Mouse (Mus musculus) kidney, embryonic 15.5 days (tissue): ENCODE data around the gene Cmtm2b. TPM values are rescaled to one million over a fixed set of nuclear protein-coding genes. Genes with fewer than 3 reads are reported as not detected.

Source experiments
- ATAC-seq: fragments of 200-750 bp; cut with Nextera tagmentation; replicated peaks from 2 replicates; pipeline ENCODE4 v1.8.0; 2017; ENCODE audit warnings: moderate TSS enrichment; ENCODE audit not compliant: low FRiP score
- H3K27ac ChIP-seq: fragments of 300-500 bp; sonication (generic); 2 replicates; pipeline ENCODE4 v1.5.1; 2015; ENCODE audit warnings: mild to moderate bottlenecking, inconsistent platforms
- H3K27me3 ChIP-seq: fragments of 300-500 bp; sonication (generic); 2 replicates; pipeline ENCODE4 v1.6.1; 2015; ENCODE audit warnings: inconsistent platforms
- H3K36me3 ChIP-seq: fragments of 300-500 bp; sonication (generic); 2 replicates; pipeline ENCODE4 v1.6.1; 2015; ENCODE audit warnings: inconsistent platforms
- H3K4me1 ChIP-seq: fragments of 300-500 bp; sonication (generic); 2 replicates; pipeline ENCODE4 v1.6.1; 2015; ENCODE audit warnings: inconsistent platforms
- H3K4me2 ChIP-seq: fragments of 300-500 bp; sonication (generic); 2 replicates; pipeline ENCODE4 v1.6.1; 2015; ENCODE audit warnings: moderate library complexity, mild to moderate bottlenecking, inconsistent platforms
- H3K4me3 ChIP-seq: fragments of 300-500 bp; sonication (generic); replicated peaks from 2 replicates; pipeline ENCODE4 v1.5.1; 2015; ENCODE audit warnings: mild to moderate bottlenecking, inconsistent platforms
- H3K9ac ChIP-seq: fragments of 300-500 bp; sonication (generic); 2 replicates; pipeline ENCODE4 v1.6.1; 2015; ENCODE audit warnings: mild to moderate bottlenecking, inconsistent platforms
- H3K9me3 ChIP-seq: fragments of 300-500 bp; sonication (generic); replicated peaks from 2 replicates; pipeline ENCODE4 v1.6.1; 2016; ENCODE audit warnings: inconsistent platforms
- WGBS: fragments of 180-500 bp; shearing (Covaris S2); methylation state at CpG from one replicate; pipeline ENCODE4 v1.1.7; 2015; ENCODE audit warnings: mixed read lengths; 5-methylcytosine and 5-hydroxymethylcytosine counted together
- polyA plus RNA-seq: library from polyadenylated mRNA; unstranded; fragments of >200 nt; fragmentation: Nextera tagmentation; extraction: Ambion mirVana; gene quantifications from 2 replicates; pipeline ENCODE4 v1.2.1, GENCODE M21; 2015

Gene Cmtm2b
- polyA plus RNA-seq, 1 experiment from 2014 or later = not detected

DNA sequence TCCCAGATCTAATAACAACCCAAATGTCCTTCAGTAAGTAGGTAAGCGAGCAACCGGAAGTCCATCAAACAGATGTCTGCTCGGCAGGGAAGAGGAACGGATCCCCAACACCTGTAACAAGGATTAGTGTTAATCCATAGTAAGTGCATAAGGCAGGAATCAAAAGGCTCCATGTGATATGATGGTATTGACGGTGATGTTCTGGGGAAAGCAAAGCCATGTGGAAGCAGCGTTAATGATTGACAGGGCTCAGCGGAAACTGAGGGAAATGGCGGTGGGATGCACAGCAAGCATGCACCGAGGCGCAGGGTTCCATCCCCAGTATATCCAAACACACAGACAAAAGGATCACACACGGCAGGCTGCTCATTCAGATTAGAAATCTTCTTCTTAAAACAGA is 52.2 kb downstream of the Cmtm2b start:
- Histone ChIP-seq H3K9ac (no peak overlapping the region), H3K9me3 (no peaks in the 10 kb centered on the region), H3K4me2 (0 out of 2 replicates have a peak overlapping the region, but pooled peaks have one; percentile 19), H3K4me3 (no peak overlapping the region), H3K27me3 (no peaks in the 10 kb centered on the region), H3K27ac (peak overlapping the region; percentile 91), H3K36me3 (no peaks in the 10 kb centered on the region), H3K4me1 (peaks cover 46% of the 10 kb centered on the region)
- WGBS = 70% methylated on average over 11 of the region's 11 CpGs
- ATAC-seq = no peak

DNA sequence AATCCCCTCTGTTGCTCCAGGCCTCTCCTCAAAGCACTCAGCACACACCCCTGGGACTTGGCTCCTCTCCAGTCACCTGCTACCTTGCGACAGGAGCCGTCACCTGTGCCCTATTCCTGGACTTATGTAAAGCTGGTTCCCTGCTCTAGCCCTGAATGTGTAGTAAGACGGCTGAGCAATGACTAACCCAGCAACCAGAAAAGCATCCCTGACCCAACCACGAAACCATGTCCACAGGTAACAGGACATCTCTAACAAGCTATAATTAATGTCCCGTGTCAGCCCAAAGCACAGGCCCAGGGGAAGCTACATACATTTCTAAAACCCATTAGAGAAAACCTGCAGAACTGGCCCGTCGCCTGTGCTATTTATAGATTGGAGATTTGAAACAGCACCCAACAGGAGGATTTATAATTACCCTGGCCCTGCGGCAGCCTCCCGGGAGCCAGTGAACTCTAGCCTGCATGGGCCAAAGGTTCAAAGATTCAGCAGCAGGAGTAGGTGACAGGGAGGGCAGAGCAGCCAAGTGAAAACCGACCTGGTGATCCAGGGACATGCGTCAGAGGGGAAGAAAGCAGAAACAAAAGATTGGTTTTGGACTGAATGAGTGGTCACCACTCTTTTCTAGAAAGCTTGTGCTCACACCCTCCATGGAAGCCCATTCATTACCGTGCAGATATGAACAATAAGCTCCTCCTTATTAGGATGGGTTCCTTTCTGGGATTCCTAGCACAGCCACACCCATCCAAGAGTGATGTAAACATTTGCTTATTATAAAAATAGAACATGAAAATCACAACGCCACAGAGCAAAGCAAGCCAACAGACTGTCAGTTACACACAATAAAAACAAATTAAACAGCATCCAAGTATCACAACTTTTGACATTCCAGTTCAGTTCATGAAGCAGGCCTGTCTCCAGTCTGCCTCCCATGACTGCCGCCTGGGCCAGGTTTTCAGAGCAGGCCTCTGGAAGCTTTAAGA is 53.1 kb downstream of the Cmtm2b start:
- peak; percentile 92 for ATAC-seq
- H3K27ac ChIP-seq = peak overlapping the region; percentile 91
- H3K9ac ChIP-seq = no peak overlapping the region
- H3K4me3 ChIP-seq = no peak overlapping the region
- H3K4me1 ChIP-seq = peaks cover 40% of the 10 kb centered on the region
- H3K36me3 ChIP-seq = no peaks in the 10 kb centered on the region
- peak overlapping the region; percentile 24; the same call in 1 of the 2 replicates for H3K4me2 ChIP-seq
- H3K27me3 ChIP-seq = no peaks in the 10 kb centered on the region
- WGBS = 21% methylated on average over 14 of the region's 14 CpGs
- no peaks in the 10 kb centered on the region for H3K9me3 ChIP-seq

DNA sequence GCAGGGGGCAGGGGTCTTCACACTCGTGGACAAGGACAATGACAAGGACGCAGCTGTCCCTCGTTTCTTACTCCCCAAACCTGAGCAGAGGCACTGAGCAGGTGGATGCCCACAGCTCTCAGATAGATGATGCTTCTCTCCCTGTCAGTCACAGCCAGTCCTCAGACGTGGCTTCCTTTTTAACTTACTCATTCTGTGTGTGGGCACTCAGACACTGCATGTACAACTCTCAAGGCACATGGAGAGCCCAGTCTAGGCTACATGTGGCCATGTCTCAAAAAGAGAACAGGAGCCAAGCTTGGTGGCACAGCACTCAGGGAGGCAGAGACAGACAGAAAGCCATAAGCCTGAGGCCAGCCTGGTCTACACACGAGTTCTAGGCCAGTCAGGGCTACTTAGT is 53.9 kb downstream of the Cmtm2b start:
- peaks cover 45% of the 10 kb centered on the region for H3K4me1 ChIP-seq
- no peaks in the 10 kb centered on the region for H3K36me3 ChIP-seq
- H3K9me3 ChIP-seq = no peaks in the 10 kb centered on the region
- no peak overlapping the region for H3K4me3 ChIP-seq
- no peak overlapping the region for H3K4me2 ChIP-seq
- no peak overlapping the region for H3K9ac ChIP-seq
- H3K27ac ChIP-seq = peak overlapping the region; percentile 91
- WGBS = 60% methylated on average over 5 of the region's 5 CpGs
- no peak for ATAC-seq
- H3K27me3 ChIP-seq = no peaks in the 10 kb centered on the region

DNA sequence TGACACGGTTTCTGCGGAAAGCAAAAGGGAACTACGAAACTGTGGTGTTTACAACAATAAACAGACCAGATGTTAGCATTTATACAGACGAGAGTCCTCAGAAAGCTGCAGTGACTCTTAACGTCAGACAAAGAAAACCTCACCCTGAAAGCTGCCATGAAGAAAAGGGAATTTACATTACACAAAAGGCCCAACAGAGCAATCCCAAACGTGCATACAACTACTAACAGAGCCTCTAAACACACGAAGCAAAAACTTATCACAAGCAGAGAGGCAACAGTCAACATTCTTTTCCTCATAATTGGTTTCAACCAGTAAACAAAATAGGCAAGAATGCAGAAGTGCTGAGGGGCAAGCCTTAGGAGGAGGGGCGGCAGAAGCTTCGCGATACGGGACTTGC is 54.6 kb downstream of the Cmtm2b start:
- Histone ChIP-seq H3K27me3 (no peaks in the 10 kb centered on the region), H3K4me1 (peaks cover 52% of the 10 kb centered on the region), H3K27ac (no peak overlapping the region), H3K9ac (no peak overlapping the region), H3K9me3 (no peaks in the 10 kb centered on the region), H3K36me3 (no peaks in the 10 kb centered on the region), H3K4me3 (no peak overlapping the region), H3K4me2 (no peak overlapping the region)
- ATAC-seq = no peak
- 69% methylated on average over 11 of the region's 11 CpGs for WGBS

DNA sequence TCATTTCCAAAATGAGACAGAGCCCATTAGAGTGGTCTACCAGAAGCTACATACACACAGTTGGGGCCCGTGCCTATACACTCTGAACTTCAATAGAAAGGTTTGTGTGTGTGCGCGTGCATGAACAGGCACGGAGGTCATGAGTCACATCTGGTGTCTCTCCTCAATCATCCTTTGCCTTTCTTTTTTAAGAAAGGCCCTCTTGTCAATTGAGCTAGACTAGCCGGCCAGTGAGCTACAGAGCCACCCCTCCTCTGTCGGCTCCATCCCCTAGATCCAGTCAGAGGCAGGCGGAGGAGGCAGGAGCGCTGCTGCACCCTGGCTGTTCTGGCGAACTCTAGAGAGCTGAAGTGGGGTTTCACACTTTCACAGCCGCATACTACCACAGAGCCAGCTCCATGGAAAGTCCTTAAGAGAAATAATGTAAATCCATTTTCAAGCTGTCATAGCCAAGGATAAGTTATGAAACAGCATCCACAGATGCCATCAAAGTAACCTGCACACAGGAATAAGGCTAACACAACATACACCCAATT is 57.3 kb downstream of the Cmtm2b start:
- Histone ChIP-seq H3K27ac (no peak overlapping the region; the same call in 1 of the 2 replicates), H3K27me3 (no peaks in the 10 kb centered on the region), H3K9me3 (no peaks in the 10 kb centered on the region), H3K9ac (no peak overlapping the region), H3K36me3 (no peaks in the 10 kb centered on the region), H3K4me1 (peaks cover 70% of the 10 kb centered on the region), H3K4me2 (no peak overlapping the region), H3K4me3 (no peak overlapping the region)
- 66% methylated on average over 10 of the region's 10 CpGs for WGBS
- no peak for ATAC-seq

DNA sequence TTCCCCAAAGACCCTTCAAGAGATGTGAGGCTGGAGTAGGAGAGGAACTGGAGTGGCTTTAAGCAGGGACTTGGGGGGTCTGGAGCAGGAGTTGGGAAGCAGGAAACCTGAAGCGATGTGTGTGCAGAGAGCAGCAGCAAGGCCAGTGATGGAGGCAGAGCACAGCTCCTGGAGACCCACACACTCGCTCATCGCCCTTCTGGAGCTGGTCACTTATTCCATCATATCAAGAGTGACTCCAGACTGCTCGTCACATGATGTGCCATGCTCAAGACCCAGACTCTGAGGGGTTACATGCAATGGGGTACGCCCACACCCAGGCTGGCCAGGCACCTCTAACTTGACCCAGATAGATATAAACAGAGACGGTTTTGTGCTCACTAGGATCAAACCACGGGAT is 58.2 kb downstream of the Cmtm2b start:
- no peak overlapping the region for H3K4me3 ChIP-seq
- WGBS = 83% methylated on average over 7 of the region's 7 CpGs
- H3K9ac ChIP-seq = no peak overlapping the region
- H3K27ac ChIP-seq = no peak overlapping the region
- no peaks in the 10 kb centered on the region for H3K36me3 ChIP-seq
- no peak for ATAC-seq
- H3K4me1 ChIP-seq = peaks cover 62% of the 10 kb centered on the region
- no peaks in the 10 kb centered on the region for H3K9me3 ChIP-seq
- no peaks in the 10 kb centered on the region for H3K27me3 ChIP-seq
- no peak overlapping the region for H3K4me2 ChIP-seq

Other genes starting within 250 kb of the Cmtm2b start
- gene Cdh5, start 220.6 kb upstream of the Cmtm2b start, polyA plus RNA-seq = 35.9 and 38.3 TPM in 2 replicates
- gene Bean1, start 151.8 kb upstream of the Cmtm2b start, polyA plus RNA-seq = 2.1 and 2.4 TPM in 2 replicates
- gene Tk2, start 73.7 kb upstream of the Cmtm2b start, polyA plus RNA-seq = 19.7 and 21.0 TPM in 2 replicates
- gene Cklf, start 71.4 kb upstream of the Cmtm2b start, polyA plus RNA-seq = 43.0 and 46.8 TPM in 2 replicates
- not detected in 2 replicates for gene Cmtm2a, start 29.0 kb upstream of the Cmtm2b start, polyA plus RNA-seq
- not detected in 2 replicates for gene Gm45711, start 12.1 kb upstream of the Cmtm2b start, polyA plus RNA-seq
- gene Cmtm1, start 12.1 kb upstream of the Cmtm2b start, polyA plus RNA-seq = not detected in 2 replicates
- gene Gm11020, start 663 bp upstream of the Cmtm2b start, polyA plus RNA-seq = not detected in 2 replicates
- gene Cmtm3, start 17.2 kb downstream of the Cmtm2b start, polyA plus RNA-seq = 152 and 174 TPM in 2 replicates
- 3.9 and 4.1 TPM in 2 replicates for gene Cmtm4, start 73.6 kb downstream of the Cmtm2b start, polyA plus RNA-seq
- 59.5 and 62.6 TPM in 2 replicates for gene Dync1li2, start 120.8 kb downstream of the Cmtm2b start, polyA plus RNA-seq
- 0.32 and 0.48 TPM in 2 replicates for gene Terb1, start 187.7 kb downstream of the Cmtm2b start, polyA plus RNA-seq
- 105 and 115 TPM in 2 replicates for gene Nae1, start 212.4 kb downstream of the Cmtm2b start, polyA plus RNA-seq
- 2.3 and 2.4 TPM in 2 replicates for gene Car7, start 212.5 kb downstream of the Cmtm2b start, polyA plus RNA-seq